Mouse (Mus musculus) heart, embryonic 12.5 days (tissue): ENCODE measurements around the gene Nepn. TPM values are rescaled to one million over a fixed set of nuclear protein-coding genes. Genes with fewer than 3 reads are reported as not detected.

Experiments used
- ATAC-seq: fragments of 200-750 bp; cut with Nextera tagmentation; 2 replicates; pipeline ENCODE4 v1.8.0; 2017; ENCODE audit warnings: moderate TSS enrichment, moderate library complexity; ENCODE audit not compliant: insufficient number of reproducible peaks, low FRiP score
- H3K27ac ChIP-seq: fragments of 300-500 bp; sonication (generic); 2 replicates; pipeline ENCODE4 v1.5.1; 2016; ENCODE audit warnings: mild to moderate bottlenecking, moderate library complexity; ENCODE audit not compliant: poor library complexity, severe bottlenecking
- H3K27me3 ChIP-seq: fragments of 300-500 bp; sonication (generic); replicated peaks from 2 replicates; pipeline ENCODE4 v1.6.1; 2016; ENCODE audit warnings: mild to moderate bottlenecking, moderate library complexity
- H3K36me3 ChIP-seq: fragments of 300-500 bp; sonication (generic); 2 replicates; pipeline ENCODE4 v1.6.1; 2016; ENCODE audit warnings: mild to moderate bottlenecking, moderate library complexity
- H3K4me1 ChIP-seq: fragments of 300-500 bp; sonication (generic); replicated peaks from 2 replicates; pipeline ENCODE4 v1.6.1; 2016; ENCODE audit warnings: mild to moderate bottlenecking
- H3K4me2 ChIP-seq: fragments of 300-500 bp; sonication (generic); 2 replicates; pipeline ENCODE4 v1.6.1; 2016; ENCODE audit warnings: mild to moderate bottlenecking, moderate library complexity
- H3K4me3 ChIP-seq: fragments of 300-500 bp; sonication (generic); 2 replicates; pipeline ENCODE4 v1.5.1; 2016; ENCODE audit warnings: mild to moderate bottlenecking
- H3K9ac ChIP-seq: fragments of 300-500 bp; sonication (generic); 2 replicates; pipeline ENCODE4 v1.6.1; 2016; ENCODE audit warnings: mild to moderate bottlenecking, moderate library complexity
- H3K9me3 ChIP-seq: fragments of 300-500 bp; sonication (generic); replicated peaks from 2 replicates; pipeline ENCODE4 v1.6.1; 2016; ENCODE audit warnings: mild to moderate bottlenecking, moderate library complexity
- WGBS: fragments of 180-500 bp; shearing (Covaris S2); methylation state at CpG from one replicate; pipeline ENCODE4 v1.1.7; 2016; 5-methylcytosine and 5-hydroxymethylcytosine counted together
- polyA plus RNA-seq: library from polyadenylated mRNA; unstranded; fragments of >200 nt; fragmentation: Nextera tagmentation; extraction: Ambion mirVana; gene quantifications from 2 replicates; pipeline ENCODE4 v1.2.1, GENCODE M21; 2016

Nepn gene
- polyA plus RNA-seq, 1 experiment from 2014 or later: not detected

DNA sequence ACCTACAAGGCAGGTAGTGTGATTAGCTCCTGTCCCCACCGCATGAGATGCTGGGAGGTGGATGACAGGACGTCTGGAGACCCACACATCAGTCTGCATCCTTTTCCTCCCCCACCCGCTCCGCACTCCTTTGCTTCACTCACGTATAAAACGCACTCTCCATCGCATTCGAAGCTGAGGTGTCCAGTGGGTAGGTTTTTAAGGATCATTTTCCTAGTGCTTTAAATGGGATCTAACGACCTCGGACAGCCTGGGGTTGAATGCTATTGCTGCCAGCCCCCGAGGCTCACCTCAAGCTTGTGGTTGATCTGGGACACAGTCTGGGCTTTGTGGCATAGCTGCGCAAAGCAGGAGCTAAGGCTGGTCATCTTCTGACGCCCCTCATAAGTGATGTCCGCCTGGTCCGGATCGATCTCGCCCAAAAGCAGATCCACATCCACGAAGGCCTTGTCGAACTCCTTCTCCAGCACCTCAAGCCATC, 7.4 kb upstream of the Nepn start:
- H3K27me3 ChIP-seq: no peaks in the 10 kb centered on the region
- peak overlapping the region; percentile 99 for H3K4me3 ChIP-seq
- peaks cover 3% of the 10 kb centered on the region; the same call in 1 of the 2 replicates for H3K4me1 ChIP-seq
- WGBS: under 1% methylated on average over 19 of the region's 19 CpGs
- H3K4me2 ChIP-seq: peak overlapping the region; percentile 94
- ATAC-seq: peak; percentile 58
- H3K36me3 ChIP-seq: no peaks in the 10 kb centered on the region
- H3K27ac ChIP-seq: peak overlapping the region; percentile 91
- H3K9ac ChIP-seq: peak overlapping the region; percentile 92
- no peaks in the 10 kb centered on the region for H3K9me3 ChIP-seq

DNA sequence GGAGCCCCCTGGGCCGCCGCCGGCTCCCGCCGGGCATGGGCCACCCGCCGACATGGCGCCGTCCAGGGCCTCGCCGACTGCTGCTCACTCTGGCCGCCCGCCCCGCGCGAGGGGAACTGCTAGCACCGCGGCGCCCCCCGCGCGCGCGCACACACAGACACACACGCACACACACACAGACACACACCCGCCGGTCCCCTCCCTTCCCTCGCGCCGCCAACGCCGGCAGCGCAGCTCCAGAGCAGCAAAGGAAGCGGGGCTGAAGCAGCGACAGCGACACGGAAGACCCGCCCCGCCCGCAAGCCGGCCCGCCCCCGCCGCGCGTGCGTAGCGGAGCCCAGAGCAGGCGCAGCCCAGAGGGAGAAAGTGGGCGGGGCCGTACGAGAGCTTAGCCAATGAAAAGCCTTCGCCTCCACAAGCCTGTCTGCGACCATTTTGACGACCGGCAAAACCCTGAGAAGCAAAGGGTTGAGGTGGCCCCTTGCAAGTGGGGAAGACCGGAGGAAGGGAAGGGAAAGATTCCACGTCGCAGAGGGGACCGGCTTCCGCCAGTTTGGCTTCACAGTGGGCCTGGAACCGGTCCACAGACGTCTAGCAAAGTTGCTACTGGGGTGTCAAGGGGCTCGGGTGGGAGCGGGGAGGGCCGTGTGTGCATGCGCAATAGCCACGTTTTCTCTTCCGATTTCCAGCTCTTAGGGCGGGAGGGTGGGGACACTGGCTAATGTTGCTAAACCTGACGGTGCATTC, 6.8 kb upstream of the Nepn start, which contains the start of gene Gopc:
TSS of gene Gopc (minus strand) at position 280 of the 747 bp plus-strand sequence.
- Histone ChIP-seq H3K4me1 (peaks cover 3% of the 10 kb centered on the region; the same call in 1 of the 2 replicates), H3K36me3 (no peaks in the 10 kb centered on the region), H3K4me3 (peak within 1 kb of the TSS; percentile 99), H3K27ac (peak within 1 kb of the TSS; percentile 91), H3K27me3 (no peaks in the 10 kb centered on the region), H3K9ac (peak within 1 kb of the TSS; percentile 92), H3K4me2 (peak within 1 kb of the TSS; percentile 94), H3K9me3 (no peaks in the 10 kb centered on the region)
- under 1% methylated on average over 67 of the region's 71 CpGs for WGBS
- peak; percentile 98 for ATAC-seq

DNA sequence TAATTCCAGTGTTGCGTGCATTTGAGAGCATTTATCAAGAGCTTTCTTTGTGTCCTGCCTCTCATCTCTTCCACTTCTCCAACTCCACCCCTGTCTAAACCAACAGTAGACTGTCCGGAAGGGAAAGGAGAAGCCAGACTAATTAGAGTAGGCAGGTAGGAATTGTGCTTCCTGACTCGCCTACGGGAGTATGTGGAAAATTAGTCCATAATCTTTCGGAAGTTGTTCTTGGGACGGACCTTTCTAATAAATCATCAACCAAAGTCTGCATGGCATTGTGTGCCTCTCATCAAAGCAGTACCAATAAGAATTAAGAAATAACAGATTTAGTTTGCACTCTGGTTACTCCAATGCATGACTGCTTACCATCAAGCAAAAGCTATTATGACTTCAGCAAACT, 5.8 kb upstream of the Nepn start:
- Histone ChIP-seq H3K9me3 (no peaks in the 10 kb centered on the region), H3K4me3 (peak overlapping the region; percentile 99), H3K27me3 (no peaks in the 10 kb centered on the region), H3K4me1 (peaks cover 3% of the 10 kb centered on the region; the same call in 1 of the 2 replicates), H3K27ac (no peak overlapping the region), H3K36me3 (no peaks in the 10 kb centered on the region), H3K4me2 (peak overlapping the region; percentile 94), H3K9ac (0 out of 2 replicates have a peak overlapping the region, but pooled peaks have one; percentile 3)
- 77% methylated on average over 6 of the region's 6 CpGs for WGBS
- no peak for ATAC-seq

DNA sequence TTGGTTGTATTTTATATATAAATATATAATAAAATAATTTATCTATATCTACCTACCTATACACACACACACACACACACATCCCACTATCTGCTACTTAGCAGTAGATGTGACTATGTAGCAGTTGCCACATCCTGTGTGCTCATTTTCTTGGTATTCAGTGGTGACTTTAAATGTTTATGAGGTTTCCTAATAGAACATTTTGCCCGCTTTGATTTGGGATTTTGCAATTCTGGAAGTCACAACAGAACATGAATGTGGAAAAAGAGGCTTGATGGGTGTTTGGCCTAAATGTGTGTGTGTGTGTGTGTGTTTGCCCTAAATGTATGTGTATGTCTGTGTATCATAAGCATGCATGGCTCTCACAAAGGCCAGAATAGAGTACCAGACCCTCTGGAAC, 5.2 kb upstream of the Nepn start:
- Histone ChIP-seq H3K4me3 (no peak overlapping the region), H3K9me3 (no peaks in the 10 kb centered on the region), H3K4me2 (no peak overlapping the region), H3K36me3 (no peaks in the 10 kb centered on the region), H3K4me1 (peaks cover 3% of the 10 kb centered on the region; the same call in 1 of the 2 replicates), H3K27ac (no peak overlapping the region), H3K9ac (no peak overlapping the region), H3K27me3 (no peaks in the 10 kb centered on the region)
- WGBS: 91% methylated on average over 1 of the region's 1 CpGs
- no peak for ATAC-seq

DNA sequence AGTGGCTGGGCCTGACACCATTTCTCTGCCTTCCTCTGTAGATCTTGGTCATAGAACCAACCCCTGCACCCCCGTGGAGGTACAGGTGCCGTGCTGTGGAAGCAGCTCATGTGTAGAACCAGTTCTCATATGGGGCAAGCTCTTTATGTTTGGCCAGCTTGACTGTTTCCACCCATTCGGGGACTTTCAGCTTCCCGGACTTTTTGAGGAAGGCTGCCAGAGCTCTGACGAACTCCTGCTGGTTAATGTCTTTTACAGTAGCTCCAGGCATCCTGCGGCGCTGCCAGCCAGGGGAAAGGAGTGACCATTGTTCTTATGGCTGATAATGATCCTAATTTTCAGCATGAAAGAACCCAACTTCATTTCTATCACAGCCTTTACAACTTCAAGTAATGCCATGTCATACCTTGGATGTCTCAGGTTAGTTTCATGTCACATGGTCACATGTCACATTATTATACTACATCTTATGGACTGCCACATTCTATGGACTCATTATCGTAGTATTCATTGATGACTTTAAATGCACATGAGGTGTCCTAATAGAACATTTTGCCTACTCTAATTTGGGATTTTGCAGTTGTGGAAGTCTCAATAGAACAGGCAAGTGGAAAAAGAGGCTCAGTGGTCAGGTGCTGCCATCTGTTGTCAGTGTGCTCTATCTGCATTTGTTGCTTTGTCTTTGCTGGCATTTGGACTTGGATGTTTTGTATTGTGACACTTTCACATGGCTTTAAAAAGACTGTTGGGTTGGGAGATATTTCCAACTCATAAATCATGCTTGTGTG, 3.8 kb upstream of the Nepn start:
- no peak overlapping the region for H3K27ac ChIP-seq
- no peaks in the 10 kb centered on the region for H3K36me3 ChIP-seq
- H3K4me1 ChIP-seq: peaks cover 3% of the 10 kb centered on the region; the same call in 1 of the 2 replicates
- H3K4me3 ChIP-seq: no peak overlapping the region
- 35% methylated on average over 8 of the region's 8 CpGs for WGBS
- no peaks in the 10 kb centered on the region for H3K9me3 ChIP-seq
- no peak for ATAC-seq
- H3K27me3 ChIP-seq: no peaks in the 10 kb centered on the region
- no peak overlapping the region for H3K9ac ChIP-seq
- no peak overlapping the region for H3K4me2 ChIP-seq

DNA sequence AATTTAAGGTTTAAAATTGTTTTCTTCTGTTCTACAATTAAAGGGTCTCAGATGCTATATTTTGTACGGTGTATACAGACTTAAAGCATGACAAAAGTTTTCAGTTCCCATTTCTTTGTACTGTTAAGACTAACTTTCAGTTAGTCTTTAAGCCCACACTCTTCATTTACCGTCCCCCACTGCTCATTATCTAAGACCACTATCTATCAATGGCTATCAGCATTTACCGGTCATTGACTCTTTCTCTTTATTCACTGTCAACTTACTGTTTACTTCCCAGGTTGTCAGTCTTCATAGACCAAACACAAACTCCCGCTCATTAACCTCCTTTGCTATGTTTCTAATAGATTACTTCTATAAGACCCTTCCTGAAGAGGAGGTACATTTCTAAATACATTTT, 1.6 kb upstream of the Nepn start:
- H3K4me3 ChIP-seq: no peak overlapping the region
- no peaks in the 10 kb centered on the region for H3K4me1 ChIP-seq
- H3K9me3 ChIP-seq: no peaks in the 10 kb centered on the region
- WGBS: 52% methylated on average over 4 of the region's 4 CpGs
- no peak overlapping the region for H3K27ac ChIP-seq
- H3K36me3 ChIP-seq: no peaks in the 10 kb centered on the region
- no peaks in the 10 kb centered on the region for H3K27me3 ChIP-seq
- H3K9ac ChIP-seq: no peak overlapping the region
- H3K4me2 ChIP-seq: no peak overlapping the region
- ATAC-seq: no peak

DNA sequence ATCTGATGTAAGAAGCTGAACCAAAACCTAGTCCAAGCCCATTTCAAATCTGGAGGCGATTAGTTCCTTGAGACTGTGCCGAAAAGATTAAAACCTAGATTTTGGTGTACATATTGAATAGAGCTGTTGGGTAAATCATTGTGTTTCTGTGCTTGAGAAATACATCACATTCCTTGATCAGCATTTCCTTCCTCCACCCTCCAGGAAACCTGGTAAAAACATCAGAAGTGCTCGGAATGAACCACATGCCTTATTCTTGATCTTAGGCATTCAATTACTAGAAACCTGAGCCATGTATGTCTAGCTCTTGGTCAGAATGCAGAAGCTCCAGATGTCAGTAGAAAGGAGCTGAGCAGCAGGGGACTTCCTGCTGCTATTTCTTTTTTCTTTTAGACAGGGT, 666 bp downstream of the Nepn start:
- WGBS: 71% methylated on average over 3 of the region's 3 CpGs
- Histone ChIP-seq H3K9ac (no peak overlapping the region), H3K4me3 (no peak overlapping the region), H3K9me3 (no peaks in the 10 kb centered on the region), H3K27me3 (no peaks in the 10 kb centered on the region), H3K4me1 (no peaks in the 10 kb centered on the region), H3K27ac (no peak overlapping the region), H3K36me3 (no peaks in the 10 kb centered on the region), H3K4me2 (no peak overlapping the region)
- ATAC-seq: no peak

DNA sequence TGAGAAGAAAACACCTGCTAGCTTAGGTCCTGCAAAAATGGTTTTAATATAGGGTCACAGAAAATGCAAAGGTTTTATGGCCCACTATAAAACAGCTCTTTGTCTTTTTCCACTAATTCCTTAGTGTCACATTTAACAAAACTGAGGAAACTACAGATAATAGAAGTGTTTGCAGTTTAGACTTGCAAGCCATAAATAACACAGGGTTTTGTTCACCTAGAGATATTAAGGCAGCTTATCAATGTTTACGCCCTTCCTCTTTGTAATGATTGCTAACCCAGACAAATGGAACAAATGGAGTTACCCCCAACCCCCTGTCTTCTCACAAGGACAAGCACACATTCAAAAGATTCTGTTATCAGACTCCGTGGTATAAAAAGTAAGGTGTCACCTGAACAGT, 2.4 kb downstream of the Nepn start:
- Histone ChIP-seq H3K27me3 (no peaks in the 10 kb centered on the region), H3K4me1 (no peaks in the 10 kb centered on the region), H3K27ac (no peak overlapping the region), H3K4me2 (no peak overlapping the region), H3K36me3 (no peaks in the 10 kb centered on the region), H3K4me3 (no peak overlapping the region), H3K9ac (no peak overlapping the region), H3K9me3 (no peaks in the 10 kb centered on the region)
- WGBS: 60% methylated on average over 2 of the region's 2 CpGs
- no peak for ATAC-seq

DNA sequence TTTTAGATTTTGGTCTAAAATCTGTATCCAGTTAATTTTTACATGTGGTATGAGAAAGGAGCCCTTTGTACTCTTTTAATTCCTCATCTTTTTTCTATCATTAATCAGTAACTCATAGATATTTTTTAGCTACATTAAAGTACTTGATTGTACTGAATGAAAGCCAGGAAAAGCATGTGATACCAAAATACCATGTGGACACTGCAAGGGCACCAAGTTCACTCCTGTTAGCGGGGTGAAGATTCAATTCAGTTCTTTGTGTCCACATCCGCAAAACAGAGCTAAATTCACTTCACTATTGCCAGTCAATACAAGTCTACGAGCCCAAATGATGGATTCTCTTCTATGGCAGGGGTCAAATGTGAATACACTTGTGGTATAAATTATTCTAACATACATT, 7.9 kb downstream of the Nepn start:
- H3K4me3 ChIP-seq: no peak overlapping the region
- WGBS: 86% methylated on average over 3 of the region's 3 CpGs
- H3K4me2 ChIP-seq: no peak overlapping the region
- no peak overlapping the region for H3K9ac ChIP-seq
- no peaks in the 10 kb centered on the region for H3K4me1 ChIP-seq
- no peak overlapping the region for H3K27ac ChIP-seq
- no peaks in the 10 kb centered on the region for H3K36me3 ChIP-seq
- no peak for ATAC-seq
- no peaks in the 10 kb centered on the region for H3K9me3 ChIP-seq
- no peaks in the 10 kb centered on the region for H3K27me3 ChIP-seq

DNA sequence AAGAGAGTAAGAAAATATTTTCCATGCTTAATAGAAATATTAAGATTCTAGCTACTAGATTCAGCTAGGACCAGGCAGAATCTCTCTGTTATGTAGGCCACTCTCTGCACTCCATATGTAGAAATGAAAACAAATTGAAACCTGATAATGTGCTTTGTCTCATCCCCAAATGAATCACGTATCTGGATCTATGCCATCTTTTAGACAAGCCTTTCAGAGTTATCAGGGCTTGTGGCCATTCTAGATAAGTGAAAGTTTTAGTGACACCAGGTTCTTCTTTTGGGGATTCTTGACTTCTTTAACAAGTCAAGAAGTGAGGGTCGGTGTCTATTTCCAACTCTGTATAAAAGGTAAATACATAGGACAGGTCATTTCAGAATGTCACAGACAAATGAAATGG, 9.9 kb downstream of the Nepn start:
- ATAC-seq: no peak

DNA sequence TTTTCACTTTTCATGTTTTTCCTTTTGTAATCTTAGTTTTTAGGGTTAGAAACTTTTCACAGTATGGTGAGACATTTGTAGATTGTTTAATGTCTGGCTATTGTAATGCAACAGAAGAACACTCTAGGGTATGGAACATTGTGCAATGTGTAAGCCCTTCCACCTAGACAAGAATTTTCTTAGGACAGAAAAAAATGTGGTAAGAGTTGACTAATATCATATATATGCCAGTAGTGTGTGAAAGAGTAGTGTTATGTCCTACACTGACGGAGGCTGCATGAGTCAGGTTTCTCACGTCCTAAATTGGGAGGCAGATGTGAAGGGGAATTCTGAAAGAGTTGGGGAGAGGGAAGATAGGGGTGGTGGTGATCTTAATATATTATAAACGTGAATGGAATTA, 10.9 kb downstream of the Nepn start:
- Histone ChIP-seq H3K4me3 (no peak overlapping the region), H3K9me3 (no peaks in the 10 kb centered on the region), H3K27ac (no peak overlapping the region), H3K9ac (no peak overlapping the region), H3K36me3 (no peaks in the 10 kb centered on the region), H3K27me3 (no peaks in the 10 kb centered on the region), H3K4me1 (no peaks in the 10 kb centered on the region), H3K4me2 (no peak overlapping the region)
- 48% methylated on average over 3 of the region's 3 CpGs for WGBS
- no peak for ATAC-seq

More for the DNA sequence above, 9.9 kb downstream of the Nepn start:
- Histone ChIP-seq H3K27ac (no peak overlapping the region), H3K4me2 (no peak overlapping the region), H3K36me3 (no peaks in the 10 kb centered on the region), H3K9ac (no peak overlapping the region), H3K27me3 (no peaks in the 10 kb centered on the region), H3K4me3 (no peak overlapping the region), H3K4me1 (no peaks in the 10 kb centered on the region), H3K9me3 (no peaks in the 10 kb centered on the region)
- WGBS: 64% methylated on average over 2 of the region's 2 CpGs
